Mouse (Mus musculus): ENCODE data around the gene Gimap9.

The Gimap9 gene

DNA sequence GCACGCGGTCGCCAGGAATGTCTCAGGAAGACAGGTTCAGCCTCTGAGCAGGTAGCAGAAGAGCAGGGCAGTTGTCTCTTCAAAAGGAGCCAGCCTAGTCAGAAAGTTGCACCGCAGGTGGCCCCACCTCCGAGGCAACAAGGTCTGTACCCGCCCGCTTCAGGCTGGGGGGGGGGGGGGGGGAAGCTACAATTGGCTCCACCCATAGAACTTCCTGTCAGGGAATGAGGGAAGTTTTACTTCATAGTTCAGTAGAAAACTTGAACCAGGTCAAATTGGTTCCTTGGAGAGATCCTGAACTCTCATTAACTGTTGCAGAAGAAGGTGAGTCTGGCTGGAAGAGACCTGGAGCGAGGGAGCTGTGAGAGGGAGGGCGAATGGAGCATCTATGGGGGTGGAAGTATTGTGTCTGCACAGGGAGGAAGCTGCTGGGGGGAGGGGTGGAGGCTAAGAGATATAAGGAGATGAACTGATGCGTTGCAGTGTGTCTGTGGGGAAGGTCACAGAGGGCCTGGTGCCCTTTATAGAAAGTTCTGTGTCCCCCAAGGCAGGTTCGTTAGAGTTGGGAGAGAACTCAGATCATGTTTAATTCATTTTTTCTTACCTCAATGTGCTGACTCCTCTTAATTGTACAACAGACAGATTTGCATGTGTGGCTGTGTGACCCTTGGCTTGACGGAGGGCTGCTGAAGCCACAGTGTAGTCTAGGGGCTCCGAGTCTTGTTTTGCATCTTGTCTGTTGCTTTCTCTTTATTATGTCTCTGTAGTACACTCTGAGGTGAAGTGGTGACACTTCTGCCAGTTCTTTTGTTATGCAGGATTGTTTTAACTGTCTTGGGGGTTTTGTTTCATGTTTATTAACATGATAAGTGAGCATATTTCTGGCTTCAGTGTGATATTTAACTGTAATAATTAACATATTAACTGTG lies at the start of gene Gimap9:
TSS of gene Gimap9 (plus strand) at position 199 of the 929 bp plus-strand sequence.
- DNase-seq (ENCODE audit: low read depth, low spot score), result no peak

DNA sequence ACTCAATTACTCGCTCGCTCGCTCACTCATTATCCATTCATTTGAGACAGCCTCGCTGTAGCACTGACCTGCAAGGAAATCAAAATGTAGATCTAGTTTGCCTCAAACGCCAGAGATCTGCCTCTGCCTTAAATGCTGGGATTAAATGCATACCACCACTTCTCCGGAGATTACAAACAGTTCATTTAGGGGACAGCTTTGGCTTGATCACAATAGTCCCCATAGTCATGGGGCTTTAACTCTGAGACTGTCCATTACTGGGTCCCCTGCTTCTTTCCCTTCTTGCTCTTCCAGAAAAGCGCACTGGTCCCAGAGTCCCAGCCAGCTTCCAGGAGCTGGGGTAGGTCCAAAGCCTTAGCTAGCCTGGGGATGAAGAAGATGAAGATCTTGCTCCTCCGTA lies 49.5 kb upstream of the Gimap9 start, which contains the start of gene AI854703:
TSS of gene AI854703 (plus strand) at position 301 of the 400 bp plus-strand sequence.
- no peak for DNase-seq (ENCODE audit: low read depth, low spot score)

DNA sequence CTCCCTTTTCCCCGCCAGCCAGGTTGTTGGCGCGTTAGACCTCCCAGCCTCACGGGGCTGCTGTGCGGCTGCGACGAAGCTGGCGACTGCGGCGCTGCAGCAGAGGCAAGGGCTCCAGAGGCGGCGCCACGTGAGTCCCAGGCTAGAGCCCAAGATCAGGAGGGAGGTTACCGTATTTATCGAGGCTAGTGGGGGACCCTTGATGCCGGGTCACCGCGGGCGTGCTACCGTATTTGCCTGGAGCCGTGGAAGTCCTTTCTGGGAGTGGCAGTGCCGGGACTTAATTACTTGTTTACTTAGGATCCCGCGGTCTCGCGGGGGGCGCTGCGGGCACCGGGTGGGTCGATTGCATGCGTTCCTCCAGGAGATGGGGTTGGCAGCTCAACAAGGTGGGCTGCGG lies 48.9 kb upstream of the Gimap9 start:
- no peak for DNase-seq (ENCODE audit: low read depth, low spot score)

DNA sequence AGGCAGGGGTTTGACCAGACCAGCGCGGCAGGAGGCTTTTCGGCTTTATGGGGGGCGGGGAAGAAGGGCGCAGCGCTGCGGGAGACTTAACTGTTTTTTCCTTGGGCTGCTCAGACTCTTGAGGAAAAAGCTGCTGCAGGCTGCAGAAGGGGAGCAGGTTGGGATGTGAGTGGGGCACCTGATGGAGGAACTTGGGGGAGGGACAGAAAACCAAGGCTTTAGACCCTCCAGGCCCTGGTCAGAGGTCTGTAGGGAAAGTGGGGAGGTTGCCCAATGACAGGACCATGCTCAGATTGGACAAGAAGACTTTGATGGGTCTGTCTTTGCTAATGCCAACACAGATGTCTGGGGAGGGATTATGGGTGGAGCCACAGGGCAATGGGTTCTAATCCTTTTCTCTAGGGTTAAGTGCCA lies 48.4 kb upstream of the Gimap9 start:
- no peak for DNase-seq (ENCODE audit: low read depth, low spot score)

DNA sequence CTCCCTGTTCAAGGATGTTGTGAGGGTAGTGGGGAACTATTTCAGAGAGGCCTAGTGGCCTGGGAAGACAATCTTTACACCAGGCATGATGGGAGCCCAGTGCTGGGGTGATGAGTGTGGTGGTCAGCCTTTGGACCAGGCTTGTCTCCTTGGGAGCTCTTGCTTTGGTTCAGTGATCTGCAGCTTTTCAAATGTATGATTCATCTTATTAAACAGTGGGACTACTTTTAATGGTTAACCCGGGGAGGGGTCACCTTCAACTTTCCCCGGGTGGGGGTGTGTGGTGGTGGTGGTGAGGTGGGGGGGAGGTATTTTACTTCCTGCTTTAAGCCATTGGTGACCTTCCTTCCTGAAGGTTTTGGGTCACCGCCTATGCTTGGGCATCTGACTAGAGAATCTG lies 47.6 kb upstream of the Gimap9 start:
- DNase-seq (ENCODE audit: low read depth, low spot score), result no peak

DNA sequence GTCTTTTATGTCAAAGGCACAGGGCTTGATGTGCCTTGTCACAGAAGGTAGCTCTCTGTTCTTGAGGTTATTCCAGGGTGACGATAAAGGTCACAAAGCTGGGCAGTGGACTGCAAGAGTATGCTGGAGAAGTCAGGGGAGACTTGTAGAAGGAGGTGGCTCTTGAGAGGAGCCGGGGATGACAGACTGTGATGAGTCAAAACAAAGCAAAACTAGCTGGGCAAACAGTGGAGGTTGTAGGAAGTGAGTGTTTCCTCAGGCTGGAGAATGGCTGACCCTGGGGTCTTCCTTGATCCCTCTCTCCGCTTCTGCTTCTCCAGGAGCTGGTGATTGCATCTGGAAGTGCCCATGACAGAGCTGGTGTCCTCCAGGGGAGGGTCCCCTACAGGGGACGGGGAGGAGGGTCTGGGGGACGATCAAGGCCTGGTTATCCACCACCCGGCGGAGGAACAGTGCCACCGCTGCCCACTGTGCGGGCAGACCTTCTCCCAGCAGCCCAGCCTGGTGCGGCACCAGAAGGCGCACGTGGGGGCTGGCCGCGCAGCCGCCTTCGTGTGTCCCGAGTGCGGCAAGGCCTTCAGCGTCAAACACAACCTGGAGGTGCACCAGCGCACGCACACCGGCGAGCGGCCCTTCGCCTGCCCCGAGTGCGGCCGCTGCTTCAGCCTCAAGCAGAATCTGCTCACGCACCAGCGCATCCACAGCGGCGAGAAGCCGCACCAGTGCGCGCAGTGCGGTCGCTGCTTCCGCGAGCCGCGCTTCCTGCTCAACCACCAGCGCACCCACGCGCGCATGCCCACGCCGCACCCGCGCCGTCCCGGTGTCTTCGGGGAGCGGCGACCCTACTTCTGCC lies 46.9 kb upstream of the Gimap9 start:
- no peak for DNase-seq (ENCODE audit: low read depth, low spot score)

DNA sequence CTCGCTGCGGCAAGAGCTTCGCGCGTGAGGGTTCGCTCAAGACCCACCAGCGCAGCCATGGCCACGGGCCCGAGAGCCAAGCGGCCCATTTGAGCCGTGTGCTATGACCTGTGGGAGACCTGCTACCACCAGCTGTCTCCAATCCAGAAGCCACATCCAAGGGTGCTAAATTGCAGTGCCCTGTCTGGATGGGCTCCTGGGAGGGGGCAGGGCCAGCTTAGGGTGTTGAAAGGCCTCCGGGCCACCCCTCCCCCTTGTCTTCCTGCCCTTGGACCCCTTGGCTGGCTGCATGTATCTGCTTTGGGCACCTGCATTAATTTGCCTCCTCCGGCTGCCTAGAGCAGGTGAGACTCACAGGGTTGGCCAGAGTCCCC lies 46.3 kb upstream of the Gimap9 start:
- no peak for DNase-seq (ENCODE audit: low read depth, low spot score)

DNA sequence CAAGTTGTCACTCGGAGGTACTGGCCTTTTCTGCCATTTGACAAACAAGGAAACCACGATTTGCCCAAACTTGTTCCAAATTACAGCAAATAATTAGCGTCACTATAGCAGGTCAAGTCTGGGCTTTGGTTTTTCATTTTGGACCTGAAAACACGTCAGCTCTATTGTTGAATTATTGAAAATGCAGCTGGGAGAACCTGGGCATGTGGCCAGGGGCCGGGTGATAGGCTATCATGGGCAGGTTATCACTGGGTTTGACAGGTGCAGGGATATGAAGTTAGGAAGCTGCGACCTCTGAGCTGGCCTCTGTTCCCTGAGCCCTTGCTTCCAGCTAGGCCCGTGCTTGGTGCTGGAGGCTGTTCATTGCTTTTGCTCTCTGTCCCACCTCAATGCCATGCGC lies 45.1 kb upstream of the Gimap9 start:
- DNase-seq (ENCODE audit: low read depth, low spot score), result no peak

DNA sequence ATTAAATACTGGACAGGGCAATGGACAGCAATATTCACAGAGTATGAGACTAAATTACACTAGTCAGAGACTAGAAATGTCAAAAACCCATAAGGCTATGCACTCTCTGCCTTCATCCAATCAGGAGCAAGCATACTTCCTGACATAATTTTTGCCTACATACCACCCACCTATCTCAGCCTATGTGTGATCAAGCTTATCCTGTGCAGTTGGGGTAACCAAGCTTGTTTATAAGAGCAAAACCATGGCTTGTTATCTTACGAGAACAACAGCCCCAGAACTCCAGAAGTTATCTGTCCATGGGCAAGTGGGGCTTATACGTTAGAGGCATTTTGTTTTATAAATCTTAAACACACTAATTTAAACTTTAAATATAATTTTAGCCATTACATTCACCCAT lies 40.8 kb upstream of the Gimap9 start:
- DNase-seq (ENCODE audit: low read depth, low spot score), result no peak

DNA sequence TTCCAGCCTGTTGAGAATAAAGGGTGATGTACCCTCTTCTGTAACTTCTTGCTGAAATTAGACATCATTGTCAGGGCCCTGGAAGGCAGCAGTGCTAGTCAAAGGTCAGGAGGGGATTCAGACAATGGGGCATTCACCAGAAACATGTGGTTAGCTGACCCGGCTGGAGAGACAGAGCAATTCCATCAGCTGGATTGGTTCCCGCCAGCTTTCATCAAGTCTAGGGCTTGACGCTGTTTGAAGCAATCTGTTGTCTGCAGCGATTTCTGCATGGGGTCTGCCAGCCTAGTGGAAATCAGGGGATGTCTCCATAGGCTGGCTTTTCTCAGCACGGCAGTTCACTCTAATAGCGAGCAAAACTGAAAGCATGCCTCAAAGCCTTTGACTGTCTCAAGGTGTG lies 39.4 kb upstream of the Gimap9 start:
- no peak for DNase-seq (ENCODE audit: low read depth, low spot score)

DNA sequence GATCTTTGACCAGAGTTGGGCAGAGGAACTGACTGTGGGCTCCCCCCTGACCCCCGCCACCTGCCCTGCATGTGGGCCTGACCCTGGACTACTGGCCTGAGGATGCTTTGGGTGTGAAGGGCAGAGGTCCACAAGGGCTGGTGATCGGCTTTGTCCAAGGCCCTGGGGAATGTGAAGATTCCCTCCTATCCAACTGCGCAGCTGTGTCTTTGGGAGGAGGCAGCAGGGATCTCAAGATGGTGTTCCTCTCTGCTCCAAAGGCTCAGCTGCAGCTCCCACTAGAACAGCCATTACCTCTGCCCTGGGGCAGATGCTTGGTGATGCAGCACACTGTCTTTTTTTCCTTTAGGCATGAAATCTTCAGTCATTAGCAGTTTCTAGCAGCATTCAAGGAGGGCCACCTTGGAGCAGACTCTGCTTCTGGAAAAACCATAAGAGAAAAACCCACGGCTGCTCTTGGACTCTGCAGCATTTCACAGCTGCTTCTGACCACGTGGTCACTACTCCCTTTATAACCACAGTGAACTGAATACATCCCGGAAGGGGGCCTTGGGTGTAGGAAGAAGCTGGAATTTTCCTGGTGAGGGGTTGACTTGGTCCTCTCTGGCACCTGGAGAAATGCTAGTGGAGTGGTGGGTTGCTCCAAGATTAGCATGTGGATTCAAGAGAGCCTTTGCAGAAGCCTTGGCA lies 38.0 kb upstream of the Gimap9 start:
- no peak for DNase-seq (ENCODE audit: low read depth, low spot score)

DNA sequence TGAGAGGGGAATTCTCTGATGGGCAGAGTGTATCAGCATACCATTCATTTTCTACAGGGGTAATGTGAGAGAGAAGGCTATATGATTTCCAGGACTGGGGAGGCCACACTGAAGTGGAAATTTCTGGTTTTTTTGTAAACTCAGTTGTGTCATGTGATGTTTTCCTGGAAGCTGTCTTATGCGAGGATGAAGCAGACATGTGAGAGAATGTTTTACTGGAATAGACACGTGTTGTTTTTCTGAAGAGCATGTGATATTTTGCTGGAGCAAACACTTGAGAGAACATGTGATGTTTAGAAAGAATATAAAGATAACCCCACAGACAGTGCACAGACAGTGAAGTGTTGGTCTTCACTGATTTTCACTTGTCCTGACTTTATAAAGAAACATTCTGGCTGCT lies 37.4 kb upstream of the Gimap9 start:
- no peak for DNase-seq (ENCODE audit: low read depth, low spot score)

DNA sequence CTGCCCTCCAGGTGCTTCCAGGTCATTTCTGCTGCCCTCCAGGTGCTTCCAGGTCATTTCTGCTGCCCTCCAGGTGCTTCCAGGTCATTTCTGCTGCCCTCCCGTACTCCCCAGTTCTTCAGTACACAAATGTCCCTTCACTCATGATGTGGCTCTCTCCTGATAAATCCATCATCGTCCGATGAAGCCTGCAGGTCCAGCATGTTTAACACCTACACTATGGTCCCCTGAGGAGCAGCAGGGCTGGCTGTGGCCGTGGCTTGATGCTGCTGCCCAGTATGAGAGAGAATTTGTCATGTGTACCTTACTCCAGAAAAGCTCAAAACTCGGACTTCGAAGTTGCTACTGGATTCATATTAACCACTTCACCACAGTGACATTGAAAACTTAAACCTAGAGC lies 34.5 kb upstream of the Gimap9 start:
- DNase-seq (ENCODE audit: low read depth, low spot score), result no peak

DNA sequence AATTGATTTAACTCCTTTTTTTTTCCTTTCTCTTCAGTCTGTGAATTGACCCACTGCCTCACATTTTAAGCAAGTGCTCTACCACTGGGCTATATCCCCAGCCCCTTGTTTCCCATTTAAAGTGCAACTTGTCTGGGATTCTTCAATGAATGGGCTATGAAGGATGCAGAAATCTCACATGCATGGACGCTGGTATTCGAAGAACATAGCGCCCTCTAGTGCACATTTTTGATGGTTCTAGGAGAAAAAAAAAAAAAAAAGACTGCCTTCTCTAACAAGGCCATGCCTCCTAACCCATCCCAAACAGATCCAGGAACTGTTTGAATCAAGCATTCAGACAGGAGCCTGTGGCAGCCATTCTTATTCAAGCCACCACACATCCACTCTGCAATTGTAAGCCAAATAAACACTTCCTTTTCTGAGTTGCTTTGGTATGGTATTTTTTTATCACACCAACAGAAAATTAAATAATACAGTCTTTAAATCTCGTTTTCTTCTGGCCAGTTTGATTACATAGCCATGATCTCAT lies 33.1 kb upstream of the Gimap9 start:
- peak; percentile 65 for DNase-seq (ENCODE audit: low read depth, low spot score)

DNA sequence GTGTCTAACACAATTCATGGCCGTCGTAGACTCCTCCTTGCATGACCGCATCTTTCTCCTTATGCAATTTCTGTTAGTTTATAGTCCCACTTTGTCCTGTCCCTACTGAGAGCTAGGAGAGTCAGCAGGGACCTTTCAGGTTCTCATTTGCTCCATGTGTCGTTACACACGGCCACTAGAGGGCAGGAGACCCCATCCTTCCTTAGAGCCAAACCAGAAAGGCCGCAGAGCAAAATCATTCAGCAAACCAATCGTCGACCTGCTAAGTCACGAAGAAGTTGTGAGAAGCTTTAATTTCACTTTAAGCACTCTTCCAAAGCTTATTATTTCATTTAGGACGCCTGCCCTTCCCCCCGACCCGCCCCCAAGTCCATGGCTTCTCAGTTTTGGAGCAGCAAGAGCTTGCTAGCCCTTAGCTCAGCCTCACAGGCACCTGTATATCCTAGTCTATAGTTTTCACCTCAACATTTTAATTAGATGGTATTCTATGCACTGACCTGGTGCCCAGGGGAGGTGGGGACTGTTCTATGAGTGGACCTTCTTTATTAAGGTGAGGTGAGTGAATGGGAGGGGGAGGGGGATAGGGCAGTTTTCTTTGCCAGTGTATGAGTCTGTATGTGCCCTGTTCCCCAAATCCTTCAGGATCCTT lies 30.1 kb upstream of the Gimap9 start:
- peak; percentile 64 for DNase-seq (ENCODE audit: low read depth, low spot score)

DNA sequence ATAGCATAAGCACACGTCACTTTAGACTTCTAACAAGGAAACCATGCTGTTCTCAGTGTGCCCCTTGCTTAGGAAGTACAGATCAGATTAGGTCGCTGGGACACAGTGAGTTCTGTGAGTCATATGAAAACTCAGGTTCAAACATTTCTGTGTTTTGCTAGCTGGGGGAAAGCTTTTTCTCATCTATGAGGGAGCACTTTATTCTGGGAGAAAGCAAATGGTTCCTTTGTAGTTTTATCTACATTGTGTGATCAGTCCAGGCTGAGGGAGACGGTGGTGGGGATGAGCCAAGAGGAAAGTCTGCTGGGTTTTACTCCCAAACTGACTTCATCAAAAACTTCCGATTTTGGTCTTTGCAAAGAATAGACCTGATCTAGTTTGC lies 29.6 kb upstream of the Gimap9 start:
- no peak for DNase-seq (ENCODE audit: low read depth, low spot score)

DNA sequence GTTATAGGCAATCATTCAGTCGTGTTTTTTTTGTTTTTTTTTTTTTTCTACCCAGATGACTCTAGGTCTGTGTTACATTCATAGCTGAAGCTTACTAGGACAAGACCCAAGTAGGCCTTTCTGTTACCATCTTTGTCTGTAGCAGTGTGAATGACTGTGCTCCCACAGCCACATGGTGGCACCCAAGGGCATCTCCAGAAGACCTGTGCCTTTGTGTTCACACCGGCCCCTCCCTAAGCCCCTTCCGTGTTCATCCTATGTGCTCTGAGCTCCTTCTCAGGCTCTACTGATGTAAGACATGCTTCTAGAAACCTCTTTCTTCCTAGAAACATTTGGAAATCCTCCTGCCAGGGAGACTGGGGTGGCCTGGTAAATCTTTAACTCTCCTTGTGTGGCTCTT lies 28.9 kb upstream of the Gimap9 start, which contains the start of gene Gimap8:
TSS of gene Gimap8 (plus strand) at position 240 of the 400 bp plus-strand sequence.
- DNase-seq (ENCODE audit: low read depth, low spot score), result no peak

DNA sequence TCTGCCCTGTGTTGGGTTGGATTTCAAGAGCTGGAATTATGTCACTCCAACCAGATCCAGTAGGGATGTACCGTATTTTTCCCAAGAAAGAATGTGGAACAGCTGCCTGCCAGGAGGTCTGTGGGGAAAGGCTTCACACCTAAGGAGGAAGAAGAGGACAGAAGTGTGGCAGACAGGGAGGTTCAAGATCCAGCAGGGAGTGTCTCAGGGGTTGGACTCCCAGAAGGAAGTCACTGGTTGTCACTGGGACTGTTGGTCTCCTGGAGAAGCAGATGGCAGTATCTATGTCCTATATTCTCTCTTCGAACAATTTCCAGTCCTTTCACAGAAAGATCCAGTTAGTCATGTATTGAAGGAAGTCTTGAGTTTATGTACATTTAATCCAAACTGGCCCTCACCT lies 28.3 kb upstream of the Gimap9 start:
- DNase-seq (ENCODE audit: low read depth, low spot score), result no peak

DNA sequence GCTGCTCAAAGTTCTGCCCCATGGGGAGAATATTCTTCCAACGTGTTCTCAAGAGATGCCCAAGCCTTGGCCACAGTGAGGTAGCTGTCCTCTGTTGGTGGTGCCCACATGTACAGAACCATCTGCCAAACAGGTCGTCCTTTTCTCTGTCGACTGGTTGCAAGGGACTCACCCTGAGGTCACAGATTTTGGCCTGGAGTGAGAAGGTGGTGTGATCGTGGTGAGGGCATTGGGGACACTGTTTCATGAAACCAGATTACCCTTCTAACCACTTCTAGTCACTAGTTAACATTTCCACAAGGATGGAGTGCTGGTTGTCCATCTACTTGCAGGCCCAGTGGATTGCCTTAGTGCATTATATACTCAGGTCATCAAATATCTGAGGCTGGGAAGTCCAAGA lies 27.1 kb upstream of the Gimap9 start:
- DNase-seq (ENCODE audit: low read depth, low spot score), result no peak

DNA sequence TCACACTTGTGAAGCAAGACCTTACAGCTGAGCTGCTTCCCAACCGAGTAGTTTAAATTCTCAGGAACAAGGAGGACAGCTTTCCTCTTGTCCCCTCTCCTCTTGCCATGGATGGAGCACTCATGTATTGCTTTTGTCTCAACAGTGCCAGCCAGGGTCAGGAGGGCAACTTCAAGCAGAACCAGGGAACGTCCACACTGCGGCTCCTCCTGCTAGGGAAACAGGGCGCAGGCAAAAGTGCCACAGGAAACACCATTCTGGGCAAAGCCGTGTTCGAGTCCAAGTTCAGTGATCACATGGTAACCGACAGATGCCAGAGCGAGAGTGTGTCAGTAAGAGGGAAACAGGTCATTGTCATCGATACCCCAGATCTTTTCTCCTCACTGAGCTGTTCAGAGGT lies 25.9 kb upstream of the Gimap9 start:
- no peak for DNase-seq (ENCODE audit: low read depth, low spot score)

DNA sequence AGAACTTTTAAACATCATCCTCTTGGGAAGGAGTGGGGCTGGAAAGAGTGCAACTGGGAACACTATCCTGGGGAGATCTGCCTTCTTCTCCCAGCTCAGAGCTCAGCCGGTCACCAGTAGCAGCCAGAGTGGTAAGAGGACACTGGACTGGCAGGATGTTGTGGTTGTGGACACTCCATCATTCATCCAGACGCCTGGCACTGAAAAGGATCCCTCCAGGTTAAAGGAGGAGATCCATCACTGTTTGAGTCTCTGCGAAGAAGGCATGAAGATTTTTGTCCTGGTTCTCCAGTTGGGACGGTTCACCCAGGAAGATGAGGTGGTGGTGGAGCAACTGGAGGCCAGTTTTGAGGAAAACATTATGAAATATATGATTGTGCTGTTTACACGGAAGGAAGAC lies 17.2 kb upstream of the Gimap9 start:
- no peak for DNase-seq (ENCODE audit: low read depth, low spot score)
